Mouse (Mus musculus) erythroblast, embryonic 14.5 days (primary cell): ENCODE measurements around the gene Ubtf. TPM values are rescaled to one million over a fixed set of nuclear protein-coding genes. Genes with fewer than 3 reads are reported as not detected.
"Not testable (repeated sequence)": the region's sequence is repeated elsewhere in the genome, so short reads cannot be mapped to it uniquely, and the experiment has no call there.

ENCODE experiments used
- H3K27me3 ChIP-seq: 2 replicates; pipeline ENCODE4 v1.6.1; 2012; ENCODE audit warnings: inconsistent platforms; ENCODE audit not compliant: control insufficient read depth
- H3K36me3 ChIP-seq: 2 replicates; pipeline ENCODE4 v1.6.1; 2012; ENCODE audit warnings: mild to moderate bottlenecking, inconsistent platforms; ENCODE audit not compliant: control insufficient read depth
- H3K4me1 ChIP-seq: 2 replicates; pipeline ENCODE4 v1.6.1; 2012; ENCODE audit warnings: inconsistent platforms; ENCODE audit not compliant: control insufficient read depth
- H3K4me3 ChIP-seq: replicated peaks from 2 replicates; pipeline ENCODE3; 2012; ENCODE audit warnings: moderate library complexity, mild to moderate bottlenecking, inconsistent platforms
- H3K9me3 ChIP-seq: 2 replicates; pipeline ENCODE4 v1.6.1; 2012; ENCODE audit warnings: low read length, inconsistent platforms, mixed read lengths; ENCODE audit not compliant: control insufficient read depth
- GATA1 ChIP-seq: IDR thresholded peaks from 2 replicates; pipeline ENCODE4 v1.6.1; 2012; ENCODE audit warnings: low read length, inconsistent platforms, mixed read lengths
- TAL1 ChIP-seq: IDR thresholded peaks from 3 replicates; pipeline ENCODE4 v1.6.1; 2012; ENCODE audit warnings: low read length, inconsistent platforms, mixed read lengths
- polyA plus RNA-seq: library from polyadenylated mRNA; stranded (reverse); fragments of >175 nt; gene quantifications from 2 replicates; pipeline ENCODE4 v1.2.3, GENCODE M21; 2012

Gene Ubtf
- polyA plus RNA-seq, result 10.3 and 12.3 TPM in 2 replicates

- peaks cover 36% of the 10 kb centered on the region for H3K27me3 ChIP-seq
- H3K4me1 ChIP-seq, result peaks cover 39% of the 10 kb centered on the region
- peaks cover 24% of the 10 kb centered on the region for H3K36me3 ChIP-seq
- H3K4me3 ChIP-seq, result peak within 1 kb of the TSS; percentile 99
- TF ChIP-seq TAL1 (no peak), GATA1 (no peak)
- H3K9me3 ChIP-seq, result no peaks in the 10 kb centered on the region
Measured at GRCm38 (mm10) chr11:102319410-102319792, at the start of gene Ubtf. Gene Ubtf, minus strand, starts transcription at chr11:102319742.

GRCm38 (mm10) chr11:102369263-102369662 is 49.7 kb upstream of the Ubtf start:
- Histone ChIP-seq H3K4me1 (peaks cover 87% of the 10 kb centered on the region), H3K27me3 (peaks cover 10% of the 10 kb centered on the region), H3K4me3 (peak overlapping the region; percentile 3), H3K9me3 (no peaks in the 10 kb centered on the region), H3K36me3 (peaks cover 58% of the 10 kb centered on the region)
- TF ChIP-seq GATA1, result no peak

DNA sequence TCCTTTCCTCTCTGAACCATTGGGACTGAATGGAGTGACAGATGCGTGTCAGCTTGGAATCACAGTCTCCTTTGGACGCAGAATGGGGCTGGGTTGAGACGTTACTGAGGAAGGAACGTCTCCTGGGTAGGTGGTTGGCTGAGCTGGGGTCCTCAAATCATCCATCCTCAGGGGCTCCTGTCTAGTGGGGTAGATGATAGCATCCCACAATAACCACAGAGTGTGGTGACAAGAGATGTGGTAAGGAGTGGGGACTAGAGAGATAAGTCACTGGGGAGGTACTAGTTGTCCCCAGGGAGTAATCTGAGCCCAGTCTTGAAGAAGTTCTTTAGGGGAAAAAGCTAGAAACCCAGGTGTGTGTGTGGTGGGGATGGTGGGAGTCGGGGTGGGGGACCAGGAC is 48.8 kb upstream of the Ubtf start:
- peaks cover 61% of the 10 kb centered on the region for H3K36me3 ChIP-seq

GRCm38 (mm10) chr11:102367504-102368280 is 48.1 kb upstream of the Ubtf start:
- TF ChIP-seq TAL1 (no peak), GATA1 (no peak)
- H3K9me3 ChIP-seq, result no peaks in the 10 kb centered on the region
- peaks cover 9% of the 10 kb centered on the region for H3K27me3 ChIP-seq
- peak overlapping the region; percentile 14 for H3K4me3 ChIP-seq
- peaks cover 74% of the 10 kb centered on the region for H3K4me1 ChIP-seq
- peaks cover 63% of the 10 kb centered on the region for H3K36me3 ChIP-seq

More for the DNA sequence above, 48.8 kb upstream of the Ubtf start:
- TF ChIP-seq GATA1, result no peak
- no peak for TF ChIP-seq TAL1
- Histone ChIP-seq H3K4me3 (peak overlapping the region; percentile 34), H3K4me1 (peaks cover 78% of the 10 kb centered on the region), H3K27me3 (peaks cover 10% of the 10 kb centered on the region), H3K9me3 (no peaks in the 10 kb centered on the region)

DNA sequence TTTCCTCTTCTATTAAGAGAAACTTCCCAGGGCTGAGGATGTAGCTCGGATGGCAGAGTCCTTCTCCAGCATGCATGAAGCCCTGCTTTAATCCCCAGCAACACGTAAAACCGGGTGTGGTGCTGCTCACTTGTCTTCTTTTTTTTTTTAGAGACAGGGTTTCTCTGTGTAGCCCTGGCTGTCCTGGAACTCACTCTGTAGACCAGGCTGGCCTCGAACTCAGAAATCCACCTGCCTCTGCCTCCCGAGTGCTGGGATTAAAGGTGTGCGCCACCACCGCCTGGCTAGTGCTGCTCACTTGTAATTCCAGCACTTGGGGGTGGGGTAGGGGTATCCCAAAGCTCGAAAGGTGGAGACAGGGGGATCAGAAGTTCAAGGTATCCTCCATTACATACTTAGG is 46.6 kb upstream of the Ubtf start, which contains the start of gene Slc4a1:
TSS of gene Slc4a1 (minus strand) at position 101 of the 400 bp plus-strand sequence.
- not testable (repeated sequence) for H3K9me3 ChIP-seq
- peak within 1 kb of the TSS; percentile 75 for H3K4me3 ChIP-seq
- peaks cover 70% of the 10 kb centered on the region for H3K36me3 ChIP-seq
- peaks cover 16% of the 10 kb centered on the region for H3K27me3 ChIP-seq
- H3K4me1 ChIP-seq, result peaks cover 76% of the 10 kb centered on the region

DNA sequence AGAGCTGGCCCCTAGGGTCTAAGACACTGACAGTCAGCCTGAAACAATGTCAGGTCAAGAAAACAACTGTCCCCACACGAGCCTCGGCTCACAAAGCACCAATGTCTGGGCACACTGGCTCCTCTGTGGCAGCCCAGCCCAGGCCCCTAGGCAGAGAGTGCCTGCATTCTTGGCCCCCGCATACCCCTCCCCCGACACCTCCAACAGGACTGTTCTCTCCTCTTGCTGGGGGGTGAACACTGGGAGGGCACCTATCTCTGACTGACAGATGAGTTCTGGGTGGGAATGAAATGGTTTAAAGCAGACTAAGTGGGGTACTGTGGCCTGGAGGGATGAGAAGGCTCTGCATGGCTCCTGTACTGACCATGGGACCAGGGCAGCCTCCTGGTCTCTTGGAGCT is 46.2 kb upstream of the Ubtf start:
- Histone ChIP-seq H3K4me1 (peaks cover 76% of the 10 kb centered on the region), H3K27me3 (peaks cover 15% of the 10 kb centered on the region), H3K9me3 (peaks cover 3% of the 10 kb centered on the region; the same call in 1 of the 2 replicates), H3K36me3 (peaks cover 70% of the 10 kb centered on the region), H3K4me3 (peak overlapping the region; percentile 75)
- TF ChIP-seq GATA1 (no peak), TAL1 (no peak)

- Histone ChIP-seq H3K36me3 (peaks cover 74% of the 10 kb centered on the region), H3K27me3 (peaks cover 15% of the 10 kb centered on the region), H3K4me1 (peaks cover 76% of the 10 kb centered on the region), H3K4me3 (peak overlapping the region; percentile 75), H3K9me3 (peaks cover 3% of the 10 kb centered on the region; the same call in 1 of the 2 replicates)
- peak; percentile 76 for TF ChIP-seq TAL1
- TF ChIP-seq GATA1, result peak; percentile 89
Measured at GRCm38 (mm10) chr11:102364570-102365371, 45.2 kb upstream of the Ubtf start.

- peak overlapping the region; percentile 75 for H3K4me3 ChIP-seq
- H3K36me3 ChIP-seq, result peaks cover 78% of the 10 kb centered on the region
- peaks cover 21% of the 10 kb centered on the region for H3K27me3 ChIP-seq
- TF ChIP-seq GATA1 (peak; percentile 99), TAL1 (peak; percentile 97)
- H3K9me3 ChIP-seq, result peaks cover 3% of the 10 kb centered on the region; the same call in 1 of the 2 replicates
- peaks cover 76% of the 10 kb centered on the region for H3K4me1 ChIP-seq
Measured at GRCm38 (mm10) chr11:102363623-102364022, 44.1 kb upstream of the Ubtf start.
